Mouse (Mus musculus): ENCODE data around the gene Gm37240. TPM values are rescaled to one million over a fixed set of nuclear protein-coding genes. Genes with fewer than 3 reads are reported as not detected.

Gm37240 gene
- polyA plus RNA-seq, 1 experiment from 2014 or later: 0.93 TPM

GRCm38 (mm10) chr3:84914284-84914683 lies 973.0 kb downstream of the Gm37240 start:
- no peaks in the 10 kb centered on the region for H3K27me3 ChIP-seq (replicated peaks; ENCODE audit: control insufficient read depth, insufficient read depth, low read length)
- no peak overlapping the region for H3K9ac ChIP-seq (ENCODE audit: low read depth, low read length)
- no peak for ATAC-seq

GRCm38 (mm10) chr3:84906528-84906927 lies 980.8 kb downstream of the Gm37240 start:
- 22% methylated on average over 1 of the region's 1 CpGs for WGBS
- Histone ChIP-seq H3K27me3 (replicated peaks; ENCODE audit: control insufficient read depth, insufficient read depth, low read length) (no peaks in the 10 kb centered on the region), H3K27ac (ENCODE audit: low read depth, low read length) (no peak overlapping the region), H3K4me3 (ENCODE audit: low read length) (no peak overlapping the region), H3K4me2 (ENCODE audit: low read length) (no peak overlapping the region), H3K9me3 (ENCODE audit: control insufficient read depth, low read length) (no peaks in the 10 kb centered on the region), H3K9ac (ENCODE audit: low read depth, low read length) (no peak overlapping the region), H3K4me1 (ENCODE audit: control insufficient read depth, insufficient read depth, low read depth, low read length) (no peaks in the 10 kb centered on the region), H3K36me3 (ENCODE audit: control insufficient read depth, insufficient read depth, low read length) (no peaks in the 10 kb centered on the region)
- no peak for ATAC-seq

More at GRCm38 (mm10) chr3:84914284-84914683, 973.0 kb downstream of the Gm37240 start:
- 62% methylated on average over 1 of the region's 1 CpGs for WGBS
- Histone ChIP-seq H3K4me2 (ENCODE audit: low read length) (no peak overlapping the region), H3K9me3 (ENCODE audit: control insufficient read depth, low read length) (no peaks in the 10 kb centered on the region), H3K4me3 (ENCODE audit: low read length) (no peak overlapping the region), H3K36me3 (ENCODE audit: control insufficient read depth, insufficient read depth, low read length) (no peaks in the 10 kb centered on the region), H3K27ac (ENCODE audit: low read depth, low read length) (no peak overlapping the region), H3K4me1 (ENCODE audit: control insufficient read depth, insufficient read depth, low read depth, low read length) (no peaks in the 10 kb centered on the region)

GRCm38 (mm10) chr3:84897952-84898351 lies 989.4 kb downstream of the Gm37240 start:
- H3K4me1 ChIP-seq (ENCODE audit: control insufficient read depth, insufficient read depth, low read depth, low read length): no peaks in the 10 kb centered on the region
- H3K9ac ChIP-seq (ENCODE audit: low read depth, low read length): no peak overlapping the region
- no peaks in the 10 kb centered on the region for H3K27me3 ChIP-seq (replicated peaks; ENCODE audit: control insufficient read depth, insufficient read depth, low read length)
- WGBS: 86% methylated on average over 8 of the region's 8 CpGs
- no peak overlapping the region for H3K27ac ChIP-seq (ENCODE audit: low read depth, low read length)
- no peaks in the 10 kb centered on the region for H3K36me3 ChIP-seq (ENCODE audit: control insufficient read depth, insufficient read depth, low read length)
- H3K9me3 ChIP-seq (ENCODE audit: control insufficient read depth, low read length): no peaks in the 10 kb centered on the region
- no peak overlapping the region for H3K4me3 ChIP-seq (ENCODE audit: low read length)
- H3K4me2 ChIP-seq (ENCODE audit: low read length): no peak overlapping the region
- no peak for ATAC-seq

- H3K27ac ChIP-seq (ENCODE audit: low read depth, low read length): no peak overlapping the region
- 96% methylated on average over 5 of the region's 5 CpGs for WGBS
- ATAC-seq: no peak
- H3K36me3 ChIP-seq (ENCODE audit: control insufficient read depth, insufficient read depth, low read length): no peaks in the 10 kb centered on the region
- H3K9ac ChIP-seq (ENCODE audit: low read depth, low read length): no peak overlapping the region
- no peak overlapping the region for H3K4me3 ChIP-seq (ENCODE audit: low read length)
- H3K4me2 ChIP-seq (ENCODE audit: low read length): no peak overlapping the region
- no peaks in the 10 kb centered on the region for H3K9me3 ChIP-seq (ENCODE audit: control insufficient read depth, low read length)
- no peaks in the 10 kb centered on the region for H3K4me1 ChIP-seq (ENCODE audit: control insufficient read depth, insufficient read depth, low read depth, low read length)
- no peaks in the 10 kb centered on the region for H3K27me3 ChIP-seq (replicated peaks; ENCODE audit: control insufficient read depth, insufficient read depth, low read length)
Observed at GRCm38 (mm10) chr3:84890983-84891382, 996.3 kb downstream of the Gm37240 start.

GRCm38 (mm10) chr3:84889648-84890047 lies 997.7 kb downstream of the Gm37240 start:
- no peaks in the 10 kb centered on the region for H3K36me3 ChIP-seq (ENCODE audit: control insufficient read depth, insufficient read depth, low read length)
- 63% methylated on average over 1 of the region's 1 CpGs for WGBS
- no peak overlapping the region for H3K4me2 ChIP-seq (ENCODE audit: low read length)
- no peaks in the 10 kb centered on the region for H3K4me1 ChIP-seq (ENCODE audit: control insufficient read depth, insufficient read depth, low read depth, low read length)
- H3K9me3 ChIP-seq (ENCODE audit: control insufficient read depth, low read length): no peaks in the 10 kb centered on the region
- no peak overlapping the region for H3K27ac ChIP-seq (ENCODE audit: low read depth, low read length)
- no peak overlapping the region for H3K9ac ChIP-seq (ENCODE audit: low read depth, low read length)
- no peak for ATAC-seq
- no peak overlapping the region for H3K4me3 ChIP-seq (ENCODE audit: low read length)
- no peaks in the 10 kb centered on the region for H3K27me3 ChIP-seq (replicated peaks; ENCODE audit: control insufficient read depth, insufficient read depth, low read length)

GRCm38 (mm10) chr3:84883817-84884483 lies 1003.4 kb downstream of the Gm37240 start:
- Histone ChIP-seq H3K4me1 (ENCODE audit: control insufficient read depth, insufficient read depth, low read depth, low read length) (no peaks in the 10 kb centered on the region), H3K4me3 (ENCODE audit: low read length) (no peak overlapping the region), H3K9me3 (ENCODE audit: control insufficient read depth, low read length) (no peaks in the 10 kb centered on the region), H3K27ac (ENCODE audit: low read depth, low read length) (no peak overlapping the region), H3K27me3 (replicated peaks; ENCODE audit: control insufficient read depth, insufficient read depth, low read length) (no peaks in the 10 kb centered on the region), H3K36me3 (ENCODE audit: control insufficient read depth, insufficient read depth, low read length) (no peaks in the 10 kb centered on the region), H3K9ac (ENCODE audit: low read depth, low read length) (no peak overlapping the region), H3K4me2 (ENCODE audit: low read length) (no peak overlapping the region)
- ATAC-seq: no peak
- 41% methylated on average over 11 of the region's 11 CpGs for WGBS

- Histone ChIP-seq H3K4me3 (ENCODE audit: low read length) (no peak overlapping the region), H3K36me3 (ENCODE audit: control insufficient read depth, insufficient read depth, low read length) (no peaks in the 10 kb centered on the region), H3K4me1 (ENCODE audit: control insufficient read depth, insufficient read depth, low read depth, low read length) (no peaks in the 10 kb centered on the region), H3K9me3 (ENCODE audit: control insufficient read depth, low read length) (no peaks in the 10 kb centered on the region), H3K27ac (ENCODE audit: low read depth, low read length) (no peak overlapping the region), H3K4me2 (ENCODE audit: low read length) (no peak overlapping the region), H3K9ac (ENCODE audit: low read depth, low read length) (no peak overlapping the region), H3K27me3 (replicated peaks; ENCODE audit: control insufficient read depth, insufficient read depth, low read length) (no peaks in the 10 kb centered on the region)
- ATAC-seq: no peak
- 75% methylated on average over 4 of the region's 4 CpGs for WGBS
Observed at GRCm38 (mm10) chr3:84876211-84876610, 1011.1 kb downstream of the Gm37240 start.

GRCm38 (mm10) chr3:84875306-84875705 lies 1012.0 kb downstream of the Gm37240 start:
- no peak overlapping the region for H3K9ac ChIP-seq (ENCODE audit: low read depth, low read length)
- H3K4me3 ChIP-seq (ENCODE audit: low read length): no peak overlapping the region
- no peaks in the 10 kb centered on the region for H3K4me1 ChIP-seq (ENCODE audit: control insufficient read depth, insufficient read depth, low read depth, low read length)
- H3K27me3 ChIP-seq (replicated peaks; ENCODE audit: control insufficient read depth, insufficient read depth, low read length): no peaks in the 10 kb centered on the region
- H3K4me2 ChIP-seq (ENCODE audit: low read length): no peak overlapping the region
- 83% methylated on average over 9 of the region's 9 CpGs for WGBS
- no peak overlapping the region for H3K27ac ChIP-seq (ENCODE audit: low read depth, low read length)
- no peaks in the 10 kb centered on the region for H3K36me3 ChIP-seq (ENCODE audit: control insufficient read depth, insufficient read depth, low read length)
- H3K9me3 ChIP-seq (ENCODE audit: control insufficient read depth, low read length): no peaks in the 10 kb centered on the region
- ATAC-seq: 0 out of 2 replicates have a peak, but pooled peaks have one; percentile 20

GRCm38 (mm10) chr3:84870126-84870525 lies 1017.2 kb downstream of the Gm37240 start:
- Histone ChIP-seq H3K4me3 (ENCODE audit: low read length) (no peak overlapping the region), H3K27me3 (replicated peaks; ENCODE audit: control insufficient read depth, insufficient read depth, low read length) (no peaks in the 10 kb centered on the region), H3K4me1 (ENCODE audit: control insufficient read depth, insufficient read depth, low read depth, low read length) (no peaks in the 10 kb centered on the region), H3K9ac (ENCODE audit: low read depth, low read length) (no peak overlapping the region), H3K27ac (ENCODE audit: low read depth, low read length) (no peak overlapping the region), H3K4me2 (ENCODE audit: low read length) (no peak overlapping the region), H3K36me3 (ENCODE audit: control insufficient read depth, insufficient read depth, low read length) (no peaks in the 10 kb centered on the region), H3K9me3 (ENCODE audit: control insufficient read depth, low read length) (no peaks in the 10 kb centered on the region)
- ATAC-seq: no peak

All from hindbrain, embryonic 16.5 days (tissue).